Mouse (Mus musculus): ENCODE data around the gene Trmt1. TPM values are rescaled to one million over a fixed set of nuclear protein-coding genes. Genes with fewer than 3 reads are reported as not detected.
A peak's percentile ranks its signal among the peaks of the same experiment; 100 is the strongest.

Trmt1 gene
- polyA plus RNA-seq, 1 experiment from 2014 or later: 45.6 TPM

DNA sequence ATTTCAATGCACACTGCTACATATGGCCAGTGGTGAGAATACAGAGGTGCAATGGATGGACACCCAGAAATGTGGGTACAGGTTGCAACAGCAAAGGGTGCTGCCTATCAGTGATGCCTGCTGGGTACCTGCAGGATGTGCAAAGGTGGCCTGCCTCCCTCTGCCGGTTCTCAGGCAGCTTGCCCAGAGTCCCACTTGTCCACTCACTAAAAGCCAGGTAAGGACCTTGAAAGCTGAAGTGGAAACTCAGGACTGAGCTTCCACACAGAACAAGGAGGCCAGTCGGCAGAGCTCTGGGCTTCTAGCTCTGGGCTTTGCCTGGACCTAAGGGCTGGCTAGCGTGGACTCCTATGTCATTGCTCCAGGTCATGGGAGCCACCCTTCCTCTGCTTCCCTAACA, 25.2 kb downstream of the Trmt1 start:
- H3K27ac ChIP-seq (ENCODE audit: low read depth, low read length): peak overlapping the region; percentile 80
- H3K27me3 ChIP-seq (ENCODE audit: control insufficient read depth, insufficient read depth, low read length): peaks cover 76% of the 10 kb centered on the region
- H3K4me1 ChIP-seq (ENCODE audit: control insufficient read depth, insufficient read depth, low read length): peaks cover 63% of the 10 kb centered on the region
- no peak for ATAC-seq (ENCODE audit: low FRiP score)
- peak overlapping the region; percentile 35 for H3K9ac ChIP-seq (ENCODE audit: low read length)
- no peak for DNase-seq (ENCODE audit: low spot score, missing footprints)
- H3K9me3 ChIP-seq (ENCODE audit: control insufficient read depth, low read length): no peaks in the 10 kb centered on the region
- 46% methylated on average over 3 of the region's 3 CpGs for WGBS
- H3K4me2 ChIP-seq: no peak overlapping the region
- no peaks in the 10 kb centered on the region for H3K36me3 ChIP-seq (ENCODE audit: control insufficient read depth, insufficient read depth, low read length)
- no peak overlapping the region for H3K4me3 ChIP-seq (ENCODE audit: low read depth, low read length)

DNA sequence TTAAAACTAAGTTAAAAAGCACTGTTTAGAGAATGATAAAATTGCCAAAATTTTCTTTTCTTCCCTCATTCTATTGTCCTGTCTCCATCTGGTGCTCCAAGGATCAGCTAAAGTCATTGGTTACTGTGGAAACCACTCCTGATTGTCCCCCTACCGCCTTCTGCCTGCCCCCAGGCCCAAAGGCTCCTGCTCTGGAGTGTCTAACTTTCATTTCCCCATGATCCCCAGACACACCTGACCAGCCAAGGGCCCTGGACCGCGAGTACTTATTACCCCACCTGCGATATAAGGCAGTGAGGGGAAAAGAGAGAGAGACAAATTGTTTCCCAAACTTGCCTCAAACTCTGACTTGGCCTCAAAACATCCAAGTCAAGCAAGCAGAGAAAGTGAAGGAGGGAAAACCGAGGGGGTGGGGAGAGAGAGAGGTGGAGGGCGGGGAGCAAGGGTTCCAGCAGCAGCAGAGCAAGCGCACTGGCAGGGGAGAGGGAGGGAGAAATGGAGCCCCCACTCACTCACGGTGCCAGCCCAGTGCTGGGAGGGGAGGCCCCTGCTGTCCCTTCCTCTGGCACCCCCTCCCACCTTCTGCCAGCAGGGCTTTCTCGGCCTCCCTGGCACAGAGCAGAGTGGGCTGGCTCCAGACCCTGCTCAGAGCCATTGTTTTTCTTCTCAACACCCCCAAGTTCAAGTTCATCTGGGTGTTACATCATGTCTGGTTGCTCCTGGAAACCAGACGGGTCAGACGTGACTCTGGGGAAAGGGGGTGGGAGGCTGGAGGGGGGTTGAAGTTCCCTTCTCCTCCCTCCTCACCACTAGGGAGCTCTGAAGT, 26.0 kb downstream of the Trmt1 start:
- Histone ChIP-seq H3K4me3 (ENCODE audit: low read depth, low read length) (peak overlapping the region; percentile 8; the same call in 1 of the 2 replicates), H3K4me2 (peak overlapping the region; percentile 22; the same call in 1 of the 2 replicates), H3K27me3 (ENCODE audit: control insufficient read depth, insufficient read depth, low read length) (peaks cover 75% of the 10 kb centered on the region), H3K36me3 (ENCODE audit: control insufficient read depth, insufficient read depth, low read length) (no peaks in the 10 kb centered on the region), H3K9ac (ENCODE audit: low read length) (peak overlapping the region; percentile 35), H3K4me1 (ENCODE audit: control insufficient read depth, insufficient read depth, low read length) (peaks cover 55% of the 10 kb centered on the region), H3K9me3 (ENCODE audit: control insufficient read depth, low read length) (no peaks in the 10 kb centered on the region), H3K27ac (ENCODE audit: low read depth, low read length) (peak overlapping the region; percentile 80)
- peak; percentile 88 for ATAC-seq (ENCODE audit: low FRiP score)
- WGBS: 11% methylated on average over 10 of the region's 11 CpGs
- peak; percentile 96 for DNase-seq (ENCODE audit: low spot score, missing footprints)

DNA sequence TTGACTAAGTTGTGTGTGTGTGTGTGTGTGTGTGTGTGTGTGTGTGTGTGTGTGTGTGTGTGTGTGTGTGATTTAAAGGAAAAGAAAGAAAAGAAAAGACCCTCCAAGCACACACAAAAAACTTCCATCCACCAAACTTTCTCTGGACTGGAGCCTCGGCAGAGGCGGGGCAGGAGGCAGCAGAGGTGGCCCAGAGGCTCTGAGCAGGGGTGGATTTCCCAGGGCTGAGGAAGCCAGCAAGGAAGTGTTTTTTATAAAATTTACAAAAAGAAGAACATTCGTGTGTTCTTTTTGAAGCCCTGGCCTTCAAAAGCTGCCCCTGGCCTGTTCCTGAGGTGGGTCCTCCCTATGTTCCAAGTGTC, 26.6 kb downstream of the Trmt1 start:
- Histone ChIP-seq H3K27ac (ENCODE audit: low read depth, low read length) (peak overlapping the region; percentile 69), H3K4me2 (no peak overlapping the region), H3K9me3 (ENCODE audit: control insufficient read depth, low read length) (no peaks in the 10 kb centered on the region), H3K4me3 (ENCODE audit: low read depth, low read length) (no peak overlapping the region), H3K4me1 (ENCODE audit: control insufficient read depth, insufficient read depth, low read length) (peaks cover 49% of the 10 kb centered on the region), H3K9ac (ENCODE audit: low read length) (peak overlapping the region; percentile 6; the same call in 1 of the 2 replicates), H3K27me3 (ENCODE audit: control insufficient read depth, insufficient read depth, low read length) (peaks cover 75% of the 10 kb centered on the region), H3K36me3 (ENCODE audit: control insufficient read depth, insufficient read depth, low read length) (no peaks in the 10 kb centered on the region)
- DNase-seq (ENCODE audit: low spot score, missing footprints): no peak
- peak; percentile 34; the same call in 1 of the 2 replicates for ATAC-seq (ENCODE audit: low FRiP score)
- 34% methylated on average over 3 of the region's 3 CpGs for WGBS

DNA sequence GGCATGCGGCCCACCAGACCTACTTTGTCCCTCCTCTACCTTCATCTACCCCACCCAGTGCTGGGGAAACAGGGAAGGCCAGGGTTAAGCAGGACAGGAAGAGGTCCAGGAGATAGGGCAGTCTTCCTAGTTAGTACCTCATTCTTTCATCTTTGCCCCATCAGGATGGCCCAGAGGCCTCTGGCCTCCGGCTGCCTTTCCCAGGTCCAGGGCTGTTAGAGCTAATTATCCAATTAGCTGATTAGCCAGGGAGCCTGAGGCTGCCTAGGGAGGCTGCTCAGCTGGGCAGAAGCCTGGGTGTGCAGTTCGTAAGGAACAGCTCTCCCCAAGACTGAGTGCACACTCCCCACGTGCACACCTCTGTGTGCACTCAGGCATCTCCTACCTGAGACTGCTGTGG, 27.3 kb downstream of the Trmt1 start:
- no peak for DNase-seq (ENCODE audit: low spot score, missing footprints)
- H3K9me3 ChIP-seq (ENCODE audit: control insufficient read depth, low read length): no peaks in the 10 kb centered on the region
- ATAC-seq (ENCODE audit: low FRiP score): no peak
- peaks cover 43% of the 10 kb centered on the region for H3K4me1 ChIP-seq (ENCODE audit: control insufficient read depth, insufficient read depth, low read length)
- WGBS: 46% methylated on average over 4 of the region's 4 CpGs
- H3K4me3 ChIP-seq (ENCODE audit: low read depth, low read length): no peak overlapping the region
- H3K27me3 ChIP-seq (ENCODE audit: control insufficient read depth, insufficient read depth, low read length): peaks cover 72% of the 10 kb centered on the region
- no peak overlapping the region; the same call in 1 of the 2 replicates for H3K9ac ChIP-seq (ENCODE audit: low read length)
- H3K36me3 ChIP-seq (ENCODE audit: control insufficient read depth, insufficient read depth, low read length): no peaks in the 10 kb centered on the region
- H3K27ac ChIP-seq (ENCODE audit: low read depth, low read length): peak overlapping the region; percentile 69
- H3K4me2 ChIP-seq: no peak overlapping the region

DNA sequence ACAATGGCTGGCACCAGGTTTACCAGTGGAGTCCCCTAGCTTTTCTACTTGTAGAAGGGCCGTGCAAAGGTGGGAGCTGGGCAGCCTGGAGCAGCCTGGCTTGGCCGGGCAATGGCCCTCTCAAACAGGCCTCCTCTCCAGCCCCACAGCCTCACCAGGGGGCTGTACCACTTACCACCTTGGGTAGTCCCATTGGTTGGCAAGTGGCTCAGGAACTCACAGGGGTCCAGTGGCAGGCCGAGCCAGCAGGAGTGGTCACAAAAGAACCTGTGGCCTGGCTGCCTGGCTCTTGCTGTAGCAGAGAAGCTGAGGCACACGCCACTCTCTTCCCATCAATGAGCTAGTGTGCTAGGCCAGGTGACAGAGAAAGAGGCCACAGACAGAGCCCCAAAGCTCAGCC, 28.1 kb downstream of the Trmt1 start:
- Histone ChIP-seq H3K9ac (ENCODE audit: low read length) (no peak overlapping the region), H3K27me3 (ENCODE audit: control insufficient read depth, insufficient read depth, low read length) (peaks cover 70% of the 10 kb centered on the region), H3K9me3 (ENCODE audit: control insufficient read depth, low read length) (no peaks in the 10 kb centered on the region), H3K27ac (ENCODE audit: low read depth, low read length) (0 out of 2 replicates have a peak overlapping the region, but pooled peaks have one; percentile 3), H3K4me3 (ENCODE audit: low read depth, low read length) (no peak overlapping the region), H3K4me2 (no peak overlapping the region), H3K4me1 (ENCODE audit: control insufficient read depth, insufficient read depth, low read length) (peaks cover 36% of the 10 kb centered on the region), H3K36me3 (ENCODE audit: control insufficient read depth, insufficient read depth, low read length) (no peaks in the 10 kb centered on the region)
- DNase-seq (ENCODE audit: low spot score, missing footprints) (no peak), ATAC-seq (ENCODE audit: low FRiP score) (no peak)
- 68% methylated on average over 4 of the region's 4 CpGs for WGBS

DNA sequence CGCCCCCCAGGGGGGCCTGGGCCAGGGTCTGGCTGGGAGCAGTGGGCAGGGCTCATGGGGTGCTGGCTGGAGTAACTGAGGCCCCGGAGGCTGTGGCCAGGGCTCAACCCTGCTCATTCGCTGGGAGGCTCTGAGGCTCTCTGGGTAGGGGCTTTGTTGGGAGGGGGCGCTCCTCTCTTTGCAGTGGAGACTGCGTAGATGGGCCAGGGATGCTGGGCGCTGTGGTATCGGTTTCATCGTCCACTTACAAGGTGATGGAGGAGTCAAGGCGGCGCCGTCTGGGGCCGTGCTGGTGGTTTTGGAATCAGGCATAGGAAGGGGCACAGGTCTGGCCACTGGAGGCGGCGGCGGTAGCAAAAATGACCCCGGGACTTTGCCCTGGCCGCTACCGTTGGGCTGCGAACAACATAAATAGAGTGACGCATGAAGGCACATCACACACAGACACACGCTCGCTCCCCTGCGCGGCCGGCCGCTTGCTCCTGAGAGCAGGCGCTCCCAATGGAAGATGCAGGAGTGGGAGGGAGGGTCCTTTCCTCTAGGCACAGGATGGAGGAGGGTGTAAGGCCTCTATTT, 29.9 kb downstream of the Trmt1 start:
- Histone ChIP-seq H3K9me3 (ENCODE audit: control insufficient read depth, low read length) (no peaks in the 10 kb centered on the region), H3K27me3 (ENCODE audit: control insufficient read depth, insufficient read depth, low read length) (peaks cover 64% of the 10 kb centered on the region), H3K9ac (ENCODE audit: low read length) (peak overlapping the region; percentile 41; the same call in 1 of the 2 replicates), H3K4me1 (ENCODE audit: control insufficient read depth, insufficient read depth, low read length) (peaks cover 33% of the 10 kb centered on the region), H3K27ac (ENCODE audit: low read depth, low read length) (no peak overlapping the region), H3K4me2 (peak overlapping the region; percentile 27; the same call in 1 of the 2 replicates), H3K36me3 (ENCODE audit: control insufficient read depth, insufficient read depth, low read length) (no peaks in the 10 kb centered on the region), H3K4me3 (ENCODE audit: low read depth, low read length) (0 out of 2 replicates have a peak overlapping the region, but pooled peaks have one; percentile 1)
- DNase-seq (ENCODE audit: low spot score, missing footprints) (peak; percentile 92), ATAC-seq (ENCODE audit: low FRiP score) (no peak)
- 3% methylated on average over 26 of the region's 27 CpGs for WGBS

DNA sequence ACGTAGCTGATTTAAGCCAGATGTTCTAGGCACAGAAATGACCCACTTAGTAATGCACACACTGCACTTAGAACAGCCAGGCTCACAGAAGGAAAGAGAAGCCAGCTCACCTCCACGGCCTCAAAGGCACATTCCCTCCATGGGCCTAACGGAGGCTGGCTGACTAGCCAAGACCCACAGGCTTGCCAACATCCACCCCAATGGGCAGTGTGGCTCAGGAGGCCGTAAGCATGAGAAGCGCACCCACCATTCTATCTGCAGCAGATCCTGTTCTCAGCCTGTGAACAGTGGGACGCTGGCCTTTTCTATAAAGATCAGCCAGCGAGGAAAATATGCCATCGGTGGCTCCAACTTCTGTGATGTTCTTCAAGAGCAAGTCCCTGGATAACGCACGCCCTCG, 30.7 kb downstream of the Trmt1 start:
- Histone ChIP-seq H3K4me3 (ENCODE audit: low read depth, low read length) (no peak overlapping the region), H3K27ac (ENCODE audit: low read depth, low read length) (no peak overlapping the region), H3K4me2 (no peak overlapping the region), H3K4me1 (ENCODE audit: control insufficient read depth, insufficient read depth, low read length) (peaks cover 26% of the 10 kb centered on the region), H3K9ac (ENCODE audit: low read length) (no peak overlapping the region), H3K36me3 (ENCODE audit: control insufficient read depth, insufficient read depth, low read length) (no peaks in the 10 kb centered on the region), H3K9me3 (ENCODE audit: control insufficient read depth, low read length) (no peaks in the 10 kb centered on the region), H3K27me3 (ENCODE audit: control insufficient read depth, insufficient read depth, low read length) (peaks cover 64% of the 10 kb centered on the region)
- 82% methylated on average over 11 of the region's 11 CpGs for WGBS
- DNase-seq (ENCODE audit: low spot score, missing footprints): no peak
- ATAC-seq (ENCODE audit: low FRiP score): no peak

DNA sequence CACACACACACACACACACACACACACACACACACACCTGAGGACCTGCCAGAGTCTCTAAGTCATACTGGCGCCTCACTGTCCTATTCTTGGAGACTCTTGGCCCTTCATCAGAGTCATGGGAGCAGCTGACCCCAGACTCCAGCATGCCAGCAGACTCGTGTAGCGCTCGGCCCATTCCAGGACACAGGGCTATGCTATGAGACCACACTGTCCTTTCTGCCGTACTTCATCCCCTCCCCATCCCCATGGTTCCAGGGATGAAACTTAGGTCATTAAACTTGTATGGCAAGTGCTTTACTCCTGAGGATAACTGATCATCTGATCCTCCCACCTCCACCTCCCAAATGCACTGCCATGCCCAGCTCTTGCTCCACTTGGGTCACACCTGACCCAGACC, 32.4 kb downstream of the Trmt1 start:
- Histone ChIP-seq H3K4me2 (no peak overlapping the region), H3K27ac (ENCODE audit: low read depth, low read length) (no peak overlapping the region), H3K9me3 (ENCODE audit: control insufficient read depth, low read length) (no peaks in the 10 kb centered on the region), H3K27me3 (ENCODE audit: control insufficient read depth, insufficient read depth, low read length) (peaks cover 66% of the 10 kb centered on the region), H3K36me3 (ENCODE audit: control insufficient read depth, insufficient read depth, low read length) (no peaks in the 10 kb centered on the region), H3K4me1 (ENCODE audit: control insufficient read depth, insufficient read depth, low read length) (peaks cover 20% of the 10 kb centered on the region), H3K4me3 (ENCODE audit: low read depth, low read length) (no peak overlapping the region), H3K9ac (ENCODE audit: low read length) (no peak overlapping the region)
- WGBS: 85% methylated on average over 5 of the region's 5 CpGs
- DNase-seq (ENCODE audit: low spot score, missing footprints) (no peak), ATAC-seq (ENCODE audit: low FRiP score) (no peak)
